Mouse (Mus musculus) embryonic fibroblast, embryonic 13.5 days (primary cell): ENCODE measurements around the gene Robo2.

Experiments
- CTCF ChIP-seq: IDR thresholded peaks from 2 replicates; pipeline ENCODE4 v1.5.1; 2011; ENCODE audit warnings: mild to moderate bottlenecking, control low read depth, low read length, moderate library complexity, borderline replicate concordance; ENCODE audit not compliant: insufficient read depth
- POLR2A ChIP-seq: IDR thresholded peaks from 2 replicates; pipeline ENCODE4 v1.6.1; 2011; ENCODE audit warnings: low read depth, mild to moderate bottlenecking, control low read depth, low read length, moderate library complexity

GRCm38 (mm10) chr16:74027822-74028221 is 383.8 kb downstream of the Robo2 start:
- TF ChIP-seq CTCF, result no peak
- no peak for TF ChIP-seq POLR2A
